Mouse (Mus musculus): ENCODE data around the gene Fli1. TPM values are rescaled to one million over a fixed set of nuclear protein-coding genes. Genes with fewer than 3 reads are reported as not detected.

The Fli1 gene
- total and polyA plus RNA-seq, 2 experiments from 2014 or later: 6.8 to 7.0 TPM

- Histone ChIP-seq H3K4me3 (ENCODE audit: low read depth, low read length) (no peak overlapping the region), H3K9me3 (ENCODE audit: low read length) (no peaks in the 10 kb centered on the region)
- WGBS: 95% methylated on average over 3 of the region's 3 CpGs
These were observed 12.6 kb upstream of the Fli1 start for GRCm38 (mm10) chr9:32555279-32555678.

GRCm38 (mm10) chr9:32550541-32550940, 7.9 kb upstream of the Fli1 start:
- 8% methylated on average over 10 of the region's 10 CpGs for WGBS
- TF ChIP-seq CTCF (IDR thresholded peaks at IDR 0.05; ENCODE audit: low read depth): no peak

More at GRCm38 (mm10) chr9:32555279-32555678, 12.6 kb upstream of the Fli1 start:
- no peaks in the 10 kb centered on the region for H3K36me3 ChIP-seq (ENCODE audit: insufficient read depth)
- H3K27me3 ChIP-seq (ENCODE audit: insufficient read depth, low read length): peaks cover 6% of the 10 kb centered on the region; the same call in 1 of the 2 replicates
- no peak overlapping the region for H3K4me2 ChIP-seq (ENCODE audit: low read depth)
- no peak for TF ChIP-seq CTCF (IDR thresholded peaks at IDR 0.05; ENCODE audit: low read depth)
- DNase-seq: no peak
- no peaks in the 10 kb centered on the region for H3K4me1 ChIP-seq (ENCODE audit: insufficient read depth)
- no peak overlapping the region for H3K27ac ChIP-seq (ENCODE audit: low read depth, low read length)
- H3K9ac ChIP-seq: no peak overlapping the region
- ATAC-seq: no peak

DNA sequence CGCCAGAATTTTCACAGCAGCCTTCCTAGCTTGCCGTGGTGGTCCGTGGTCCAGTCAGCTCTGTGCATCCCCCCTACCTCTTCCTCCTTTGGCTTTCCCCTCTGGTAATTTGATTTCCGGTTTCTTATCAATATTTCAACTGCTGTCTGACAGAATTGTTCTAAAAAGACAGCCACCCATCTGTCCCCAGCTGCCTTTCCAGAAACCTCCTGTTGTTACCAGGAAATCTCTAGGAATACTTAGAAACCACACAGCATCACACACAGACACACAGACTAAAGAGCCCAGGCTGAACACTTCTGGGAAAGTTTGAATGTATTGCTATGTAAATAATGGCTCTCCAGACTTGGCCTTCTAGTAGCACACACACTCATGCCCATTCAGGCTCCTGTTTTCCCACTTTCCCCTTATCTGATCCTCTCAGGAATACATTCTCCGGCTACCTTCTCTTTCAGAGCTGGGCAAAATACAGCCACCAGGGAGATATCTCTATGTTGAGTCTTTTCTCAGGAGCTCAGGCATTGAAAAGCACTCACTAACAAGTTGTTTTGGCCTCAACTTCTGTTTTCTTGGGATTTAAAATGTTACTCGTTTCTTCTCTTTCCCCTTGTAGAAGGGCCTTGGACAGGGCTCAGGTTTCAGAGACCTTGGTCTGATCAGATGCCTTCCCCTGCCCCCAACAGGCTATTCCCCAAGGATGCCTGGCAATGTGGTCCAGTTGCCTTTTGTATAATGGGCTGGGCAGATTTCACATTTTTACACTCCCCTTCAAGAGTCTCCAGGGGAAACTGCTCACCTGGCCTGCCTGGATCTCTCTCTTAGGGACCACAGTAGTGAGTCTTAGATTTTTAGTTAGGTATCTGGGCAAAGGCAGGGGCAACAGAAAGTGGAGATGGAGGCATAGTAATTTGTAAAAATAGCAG, 7.1 kb upstream of the Fli1 start:
- Histone ChIP-seq H3K36me3 (ENCODE audit: insufficient read depth) (no peaks in the 10 kb centered on the region), H3K4me3 (ENCODE audit: low read depth, low read length) (no peak overlapping the region), H3K9ac (no peak overlapping the region), H3K9me3 (ENCODE audit: low read length) (no peaks in the 10 kb centered on the region), H3K27me3 (ENCODE audit: insufficient read depth, low read length) (peaks cover 57% of the 10 kb centered on the region), H3K27ac (ENCODE audit: low read depth, low read length) (no peak overlapping the region), H3K4me1 (ENCODE audit: insufficient read depth) (peaks cover 3% of the 10 kb centered on the region; the same call in 1 of the 2 replicates), H3K4me2 (ENCODE audit: low read depth) (no peak overlapping the region)
- no peak for TF ChIP-seq CTCF (IDR thresholded peaks at IDR 0.05; ENCODE audit: low read depth)
- WGBS: 17% methylated on average over 6 of the region's 6 CpGs
- DNase-seq (no peak), ATAC-seq (no peak)

More at GRCm38 (mm10) chr9:32550541-32550940, 7.9 kb upstream of the Fli1 start:
- peaks cover 49% of the 10 kb centered on the region for H3K27me3 ChIP-seq (ENCODE audit: insufficient read depth, low read length)
- H3K4me3 ChIP-seq (ENCODE audit: low read depth, low read length): no peak overlapping the region
- DNase-seq (no peak), ATAC-seq (no peak)
- no peaks in the 10 kb centered on the region for H3K4me1 ChIP-seq (ENCODE audit: insufficient read depth)
- no peaks in the 10 kb centered on the region for H3K9me3 ChIP-seq (ENCODE audit: low read length)
- no peaks in the 10 kb centered on the region for H3K36me3 ChIP-seq (ENCODE audit: insufficient read depth)
- no peak overlapping the region for H3K9ac ChIP-seq
- H3K27ac ChIP-seq (ENCODE audit: low read depth, low read length): no peak overlapping the region
- no peak overlapping the region for H3K4me2 ChIP-seq (ENCODE audit: low read depth)

- H3K36me3 ChIP-seq (ENCODE audit: insufficient read depth): no peaks in the 10 kb centered on the region
- 19% methylated on average over 2 of the region's 2 CpGs for WGBS
- peaks cover 7% of the 10 kb centered on the region; the same call in 1 of the 2 replicates for H3K4me1 ChIP-seq (ENCODE audit: insufficient read depth)
- H3K9ac ChIP-seq: no peak overlapping the region
- H3K4me3 ChIP-seq (ENCODE audit: low read depth, low read length): no peak overlapping the region
- H3K27ac ChIP-seq (ENCODE audit: low read depth, low read length): no peak overlapping the region
- no peak for DNase-seq
- no peaks in the 10 kb centered on the region for H3K9me3 ChIP-seq (ENCODE audit: low read length)
- peaks cover 85% of the 10 kb centered on the region for H3K27me3 ChIP-seq (ENCODE audit: insufficient read depth, low read length)
- no peak for ATAC-seq
- no peak for TF ChIP-seq CTCF (IDR thresholded peaks at IDR 0.05; ENCODE audit: low read depth)
- H3K4me2 ChIP-seq (ENCODE audit: low read depth): no peak overlapping the region
These were observed 4.1 kb upstream of the Fli1 start for GRCm38 (mm10) chr9:32546731-32547130.

- peaks cover 92% of the 10 kb centered on the region for H3K27me3 ChIP-seq (ENCODE audit: insufficient read depth, low read length)
- DNase-seq: no peak
- no peaks in the 10 kb centered on the region for H3K36me3 ChIP-seq (ENCODE audit: insufficient read depth)
- peak overlapping the region; percentile 5; the same call in 1 of the 2 replicates for H3K4me2 ChIP-seq (ENCODE audit: low read depth)
- no peaks in the 10 kb centered on the region for H3K9me3 ChIP-seq (ENCODE audit: low read length)
- 3% methylated on average over 40 of the region's 40 CpGs for WGBS
- no peak for ATAC-seq
- no peak overlapping the region for H3K4me3 ChIP-seq (ENCODE audit: low read depth, low read length)
- no peak for TF ChIP-seq CTCF (IDR thresholded peaks at IDR 0.05; ENCODE audit: low read depth)
- peaks cover 11% of the 10 kb centered on the region; the same call in 1 of the 2 replicates for H3K4me1 ChIP-seq (ENCODE audit: insufficient read depth)
- no peak overlapping the region for H3K9ac ChIP-seq
- H3K27ac ChIP-seq (ENCODE audit: low read depth, low read length): no peak overlapping the region
These were observed 2.3 kb upstream of the Fli1 start for GRCm38 (mm10) chr9:32544731-32545661.

DNA sequence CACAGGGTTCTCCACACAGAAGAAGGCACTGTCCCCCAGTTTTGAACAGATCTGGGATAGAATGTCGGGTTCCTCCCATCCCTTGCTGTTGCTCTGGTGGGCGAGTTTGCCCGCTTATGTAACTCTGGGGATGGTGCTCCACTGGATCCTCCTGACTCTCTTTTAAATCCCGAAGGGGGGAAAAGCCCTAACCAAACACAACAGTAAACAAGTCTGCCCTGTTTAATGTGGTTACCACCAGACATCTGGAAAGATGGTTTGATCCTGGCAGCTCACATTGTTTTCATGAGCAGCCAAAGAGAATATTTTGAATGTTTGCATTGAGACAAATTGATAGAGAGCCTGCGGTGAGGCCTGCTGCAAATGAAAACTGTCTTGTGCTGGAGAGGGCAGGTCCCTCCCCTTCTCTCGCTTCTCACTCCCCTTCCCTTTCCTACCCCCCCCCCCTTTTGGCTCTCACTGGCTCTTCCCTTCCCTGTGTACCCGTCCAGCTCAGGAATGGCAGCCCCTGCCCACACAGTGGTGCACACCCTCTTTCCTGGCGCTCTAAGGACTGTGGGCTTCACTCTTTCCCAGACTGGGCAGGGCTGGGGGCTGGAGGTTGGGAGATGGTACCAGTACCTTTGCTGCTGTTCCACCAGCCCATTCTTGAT, 1.4 kb upstream of the Fli1 start:
- ATAC-seq (no peak), DNase-seq (peak; percentile 13)
- no peak overlapping the region for H3K4me2 ChIP-seq (ENCODE audit: low read depth)
- no peak overlapping the region for H3K9ac ChIP-seq
- no peak overlapping the region for H3K4me3 ChIP-seq (ENCODE audit: low read depth, low read length)
- no peak for TF ChIP-seq CTCF (IDR thresholded peaks at IDR 0.05; ENCODE audit: low read depth)
- H3K27ac ChIP-seq (ENCODE audit: low read depth, low read length): no peak overlapping the region
- H3K4me1 ChIP-seq (ENCODE audit: insufficient read depth): peaks cover 11% of the 10 kb centered on the region; the same call in 1 of the 2 replicates
- no peaks in the 10 kb centered on the region for H3K36me3 ChIP-seq (ENCODE audit: insufficient read depth)
- no peaks in the 10 kb centered on the region for H3K9me3 ChIP-seq (ENCODE audit: low read length)
- WGBS: 12% methylated on average over 8 of the region's 8 CpGs
- H3K27me3 ChIP-seq (ENCODE audit: insufficient read depth, low read length): peaks cover 94% of the 10 kb centered on the region
